In the genomic region with DNA sequence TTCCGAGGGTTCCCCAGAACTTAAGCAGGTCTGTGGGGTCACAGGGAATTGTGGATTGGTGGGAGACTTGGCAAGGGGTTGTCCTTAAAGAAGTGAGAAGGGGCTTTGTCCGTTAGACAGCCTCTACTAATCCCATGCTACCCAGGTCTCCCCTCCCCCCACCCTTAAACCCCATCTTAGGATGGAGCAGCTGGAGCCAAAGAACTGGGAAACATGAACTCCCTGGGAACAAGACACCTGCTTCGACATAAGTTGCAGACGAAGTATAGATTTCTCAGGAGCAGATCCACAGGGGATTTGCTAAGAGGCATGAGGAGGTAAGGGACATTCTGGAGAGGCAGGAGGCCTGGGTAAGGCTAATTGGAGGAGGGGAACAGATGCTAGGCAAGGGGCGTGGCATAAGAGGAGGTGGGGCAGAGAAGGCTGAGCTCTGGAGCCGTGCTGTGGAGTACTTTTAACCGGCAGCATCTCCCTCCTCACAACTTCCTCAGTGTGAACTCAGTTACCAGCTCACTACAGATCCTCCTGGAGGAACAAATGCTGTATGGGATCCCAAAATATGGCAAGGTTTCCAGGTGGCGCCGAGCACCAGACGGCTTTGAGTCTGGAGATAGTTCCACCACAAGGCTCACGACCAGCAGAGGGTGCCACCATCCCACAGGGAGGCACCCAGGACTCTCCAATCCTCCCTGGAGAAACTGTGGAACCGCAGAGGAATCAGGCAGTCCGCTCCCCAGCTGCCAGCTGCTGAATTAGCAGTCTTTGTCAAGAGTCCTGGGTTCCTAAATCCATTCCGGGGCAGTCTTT, we compare ENCODE assay signal across 8 mouse cellular contexts. TPM values are rescaled to one million over a fixed set of nuclear protein-coding genes. Genes with fewer than 3 reads are reported as not detected.
DNase-seq lines count a peak whose midpoint lies in the region; ATAC-seq and TF ChIP-seq lines count a peak whose summit lies in the region.

No protein-coding gene starts in this region.

- H3K9me3 ChIP-seq in intestine, postnatal 0 days (ENCODE audit: control insufficient read depth), result no peaks in the 10 kb centered on the region

- TF ChIP-seq CTCF in intestine, postnatal 0 days (IDR thresholded peaks at IDR 0.05; ENCODE audit: low read depth), result peak; percentile 98
- TF ChIP-seq CTCF in small intestine, adult 2 months (IDR thresholded peaks at IDR 0.05; ENCODE audit: extremely low read depth, insufficient read length, insufficient replicate concordance, low read depth, low read length), result peak; percentile 90

- H3K4me2 ChIP-seq in intestine, postnatal 0 days (replicated peaks; ENCODE audit: low read depth), result peak overlapping the region; percentile 65

- no peaks in the 10 kb centered on the region for H3K36me3 ChIP-seq in intestine, postnatal 0 days (ENCODE audit: control insufficient read depth, insufficient read depth)
- H3K36me3 ChIP-seq in small intestine, adult 2 months (ENCODE audit: control insufficient read depth, insufficient read depth, low read length), result no peaks in the 10 kb centered on the region

- no peak for TF ChIP-seq POLR2A in small intestine, adult 2 months (IDR thresholded peaks at IDR 0.05; ENCODE audit: low read depth, low read length)

- H3K4me3 ChIP-seq in intestine, postnatal 0 days (ENCODE audit: low read depth, low read length), result peak overlapping the region; percentile 26
- H3K4me3 ChIP-seq in small intestine, adult 2 months (ENCODE audit: low read depth, low read length), result peak overlapping the region; percentile 50

- no peak overlapping the region for H3K27ac ChIP-seq in intestine, postnatal 0 days (ENCODE audit: low read depth, low read length)
- H3K27ac ChIP-seq in small intestine, adult 2 months (ENCODE audit: insufficient read depth, low read depth, low read length), result no peak overlapping the region

- intact Hi-C loops in gastrocnemius, postnatal 36 days (cut with DNase I), result loop anchor here (2.0 to 10.0 kb wide), 4 partner anchors 15 to 853 kb away; a partner anchor contains a TSS
- intact Hi-C loops in left cerebral cortex, postnatal 25 days (cut with DNase I), result loop anchor here (1.0 to 10.0 kb wide), 4 partner anchors 19 to 853 kb away; a partner anchor contains a TSS

- 6% methylated on average over 14 of the region's 14 CpGs for WGBS in intestine, postnatal 0 days
- 10% methylated on average over 14 of the region's 14 CpGs for WGBS in small intestine, adult 2 months

- no peak overlapping the region for H3K9ac ChIP-seq in intestine, postnatal 0 days (ENCODE audit: low read depth, low read length)

- DNase-seq in WW6 (ENCODE audit: low read depth, low spot score), result peak; percentile 65
- DNase-seq in embryo, embryonic 10 days (ENCODE audit: low spot score), result peak; percentile 90
- peak; percentile 87 to 89 for DNase-seq in gastrocnemius, postnatal 36 days
- DNase-seq in left cerebral cortex, postnatal 25 days (ENCODE audit: low spot score in 2 of 2), result peak; percentile 89 to 96
- peak; percentile 87 for DNase-seq in mesoderm, embryonic 11.5 days (ENCODE audit: low read depth, low spot score)

- H3K27me3 ChIP-seq in intestine, postnatal 0 days (replicated peaks; ENCODE audit: control insufficient read depth, insufficient read depth, low read length), result no peaks in the 10 kb centered on the region
- H3K27me3 ChIP-seq in small intestine, adult 2 months (ENCODE audit: control insufficient read depth, insufficient read depth, low read length), result peaks cover 5% of the 10 kb centered on the region

- H3K4me1 ChIP-seq in intestine, postnatal 0 days (replicated peaks; ENCODE audit: control insufficient read depth, insufficient read depth, low read length), result 0 out of 2 replicates have a peak, but pooled peaks cover 5% of the 10 kb centered on the region
- H3K4me1 ChIP-seq in small intestine, adult 2 months (ENCODE audit: control insufficient read depth, insufficient read depth, insufficient read length, low read length), result peaks cover 7% of the 10 kb centered on the region

- peak; percentile 66 for ATAC-seq in intestine, postnatal 0 days
- ATAC-seq in activated CD4-positive, CD25-positive, alpha-beta regulatory T cell, adult 4 months, result no peak

RNA-seq across cellular contexts. Expression of a gene that starts 2.5 kb away (rescaled TPM):
- 1 to 10 TPM; 5.7 to 6.3 TPM for total RNA-seq in gastrocnemius, postnatal 36 days (2021)
- polyA plus RNA-seq in intestine, postnatal 0 days (2015; fragmentation: Nextera tagmentation; extraction: Ambion mirVana), result 1.7 and 2.0 TPM in 2 replicates
- 10 to 100 TPM; 84.2 to 95.8 TPM for total RNA-seq in left cerebral cortex, postnatal 25 days (2021)
- 7.3 and 8.5 TPM in 2 replicates for polyA plus RNA-seq in small intestine, adult 2 months (2012; rRNA removed)
- not detected for polyA plus RNA-seq in activated CD4-positive, CD25-positive, alpha-beta regulatory T cell, adult 4 months (2017; shearing (Covaris generic))

RNA-seq across cellular contexts. Expression of a gene that starts 32.6 kb away (rescaled TPM):
- 100 to 1,000 TPM; 152 to 202 TPM for total RNA-seq in gastrocnemius, postnatal 36 days (2021)
- polyA plus RNA-seq in intestine, postnatal 0 days (2015; fragmentation: Nextera tagmentation; extraction: Ambion mirVana), result 5.9 and 10.0 TPM in 2 replicates
- 100 to 1,000 TPM; 111 to 133 TPM for total RNA-seq in left cerebral cortex, postnatal 25 days (2021)
- 6.5 and 9.7 TPM in 2 replicates for polyA plus RNA-seq in small intestine, adult 2 months (2012; rRNA removed)
- 10 to 100 TPM; 37.5 to 92.8 TPM for polyA plus RNA-seq in activated CD4-positive, CD25-positive, alpha-beta regulatory T cell, adult 4 months (2017; shearing (Covaris generic))

RNA-seq across cellular contexts. Expression of a gene that starts 47.6 kb away (rescaled TPM):
- 10 to 100 TPM; 32.4 to 36.5 TPM for total RNA-seq in gastrocnemius, postnatal 36 days (2021)
- 6.0 and 6.8 TPM in 2 replicates for polyA plus RNA-seq in intestine, postnatal 0 days (2015; fragmentation: Nextera tagmentation; extraction: Ambion mirVana)
- total RNA-seq in left cerebral cortex, postnatal 25 days (2021), result 100 to 1,000 TPM; 109 to 112 TPM
- polyA plus RNA-seq in small intestine, adult 2 months (2012; rRNA removed), result 21.5 and 46.0 TPM in 2 replicates
- 1 to 10 TPM; 3.5 to 3.6 TPM for polyA plus RNA-seq in activated CD4-positive, CD25-positive, alpha-beta regulatory T cell, adult 4 months (2017; shearing (Covaris generic))
